Mouse (Mus musculus): Measurements from ENCODE around the gene Mettl1. TPM values are rescaled to one million over a fixed set of nuclear protein-coding genes. Genes with fewer than 3 reads are reported as not detected.
A peak's percentile ranks its signal among the peaks of the same experiment; 100 is the strongest.

Gene Mettl1
- polyA plus RNA-seq, 1 experiment from 2014 or later = 49.4 TPM

DNA sequence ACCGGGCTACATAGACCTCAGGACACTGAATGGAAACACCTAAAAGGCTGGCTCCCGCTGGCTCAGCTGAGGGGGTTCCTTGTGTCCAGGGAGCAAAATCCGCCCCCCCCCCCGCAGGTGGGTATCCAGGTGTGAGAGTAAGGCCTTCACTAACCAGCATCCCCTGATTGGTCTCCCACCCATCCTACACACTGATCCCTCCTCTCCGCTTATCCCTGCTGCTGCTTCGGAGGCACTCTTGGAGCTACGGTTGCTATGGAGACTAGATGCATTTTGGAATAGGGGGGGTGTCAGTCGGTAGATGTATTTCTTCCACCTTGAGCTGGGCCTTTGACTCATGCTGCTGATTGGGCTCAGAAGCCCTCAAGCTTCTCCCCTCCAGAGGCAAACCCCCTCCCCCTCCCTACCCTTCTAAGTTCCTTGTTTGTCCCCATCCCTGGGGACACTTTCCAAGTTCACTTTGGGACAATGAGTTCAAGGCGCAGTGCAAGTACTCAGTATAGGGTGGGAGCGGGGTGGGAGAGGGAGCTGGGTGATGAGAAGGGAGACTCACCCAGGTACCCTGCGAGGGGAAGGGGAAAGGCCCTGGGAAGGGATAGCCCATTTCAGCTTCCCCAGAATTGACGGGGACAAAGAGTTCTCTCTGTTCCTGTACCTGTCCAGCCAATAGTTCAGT is 36.9 kb downstream of the Mettl1 start:
- no peaks in the 10 kb centered on the region for H3K36me3 ChIP-seq (ENCODE audit: control insufficient read depth, insufficient read depth, low read length)
- no peak overlapping the region for H3K9ac ChIP-seq (ENCODE audit: low read length)
- ATAC-seq (ENCODE audit: insufficient read depth, low FRiP score) = no peak
- H3K27me3 ChIP-seq (ENCODE audit: control insufficient read depth, insufficient read depth, low read length) = peaks cover 70% of the 10 kb centered on the region
- H3K9me3 ChIP-seq (replicated peaks; ENCODE audit: control insufficient read depth, low read length) = no peaks in the 10 kb centered on the region
- peaks cover 27% of the 10 kb centered on the region for H3K4me1 ChIP-seq (ENCODE audit: control insufficient read depth, insufficient read depth, low read length)
- peak overlapping the region; percentile 53 for H3K4me3 ChIP-seq (replicated peaks; ENCODE audit: low read length)
- H3K27ac ChIP-seq (ENCODE audit: low read length) = no peak overlapping the region
- peak overlapping the region; percentile 89 for H3K4me2 ChIP-seq (ENCODE audit: low read depth, low read length)
- WGBS = 3% methylated on average over 12 of the region's 12 CpGs

GRCm38 (mm10) chr10:127078677-127079575 is 37.7 kb downstream of the Mettl1 start:
- peak; percentile 36; the same call in 1 of the 2 replicates for ATAC-seq (ENCODE audit: insufficient read depth, low FRiP score)
- under 1% methylated on average over 34 of the region's 49 CpGs for WGBS
- Histone ChIP-seq H3K4me1 (ENCODE audit: control insufficient read depth, insufficient read depth, low read length) (peaks cover 27% of the 10 kb centered on the region), H3K9ac (ENCODE audit: low read length) (peak overlapping the region; percentile 65), H3K36me3 (ENCODE audit: control insufficient read depth, insufficient read depth, low read length) (no peaks in the 10 kb centered on the region), H3K4me2 (ENCODE audit: low read depth, low read length) (peak overlapping the region; percentile 89), H3K9me3 (replicated peaks; ENCODE audit: control insufficient read depth, low read length) (no peaks in the 10 kb centered on the region), H3K27me3 (ENCODE audit: control insufficient read depth, insufficient read depth, low read length) (peaks cover 78% of the 10 kb centered on the region), H3K4me3 (replicated peaks; ENCODE audit: low read length) (peak overlapping the region; percentile 53), H3K27ac (ENCODE audit: low read length) (no peak overlapping the region)

- ATAC-seq (ENCODE audit: insufficient read depth, low FRiP score) = no peak
Measured at GRCm38 (mm10) chr10:127079665-127080391, 38.6 kb downstream of the Mettl1 start.

DNA sequence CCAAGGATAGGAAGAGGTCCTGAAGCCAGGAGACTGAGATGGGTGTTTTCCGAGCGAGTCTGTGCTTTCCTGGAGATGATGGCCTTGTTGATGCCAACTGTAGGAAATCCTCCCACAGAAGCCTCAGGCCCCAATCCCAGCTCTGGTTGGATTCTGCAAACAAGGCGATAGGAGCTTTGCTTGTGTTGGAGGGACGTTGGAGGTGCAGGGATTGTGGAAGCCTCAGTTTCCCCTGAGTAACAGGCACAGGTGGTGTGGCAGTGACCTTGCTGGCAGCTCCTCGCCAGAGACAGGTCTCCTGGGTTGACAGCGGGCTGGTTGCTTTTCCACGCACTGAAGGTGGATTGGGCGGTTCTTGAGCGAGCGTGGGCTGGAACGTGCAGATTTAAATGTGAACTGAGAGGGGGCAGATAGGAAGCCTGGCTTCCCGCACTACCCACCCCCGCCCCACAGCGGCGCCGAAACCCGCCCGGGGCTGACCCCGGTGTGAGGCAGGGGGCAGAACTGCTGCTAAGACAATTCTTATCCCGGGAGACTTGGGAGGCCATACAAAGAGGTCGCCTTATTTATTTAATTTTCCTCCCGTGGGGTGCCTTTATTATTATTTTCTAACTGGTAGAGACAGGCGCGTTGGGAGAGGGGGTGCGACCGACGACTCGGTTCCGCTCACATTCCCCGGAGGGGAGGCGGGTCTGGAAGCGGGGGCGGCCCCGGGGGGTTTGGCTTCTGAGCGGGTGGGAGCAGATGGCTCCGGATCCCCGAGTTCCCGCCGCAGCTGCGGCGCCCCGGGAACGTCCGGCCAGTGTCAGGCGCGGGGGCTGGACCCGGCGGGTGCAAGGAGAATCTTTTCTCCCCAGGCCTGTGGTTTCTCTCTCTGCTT is 39.9 kb downstream of the Mettl1 start:
- Histone ChIP-seq H3K27me3 (ENCODE audit: control insufficient read depth, insufficient read depth, low read length) (peaks cover 75% of the 10 kb centered on the region), H3K9ac (ENCODE audit: low read length) (peak overlapping the region; percentile 61), H3K4me1 (ENCODE audit: control insufficient read depth, insufficient read depth, low read length) (peaks cover 27% of the 10 kb centered on the region), H3K36me3 (ENCODE audit: control insufficient read depth, insufficient read depth, low read length) (no peaks in the 10 kb centered on the region), H3K4me3 (replicated peaks; ENCODE audit: low read length) (peak overlapping the region; percentile 32), H3K4me2 (ENCODE audit: low read depth, low read length) (peak overlapping the region; percentile 54), H3K9me3 (replicated peaks; ENCODE audit: control insufficient read depth, low read length) (no peaks in the 10 kb centered on the region), H3K27ac (ENCODE audit: low read length) (no peak overlapping the region)
- no peak for ATAC-seq (ENCODE audit: insufficient read depth, low FRiP score)
- 4% methylated on average over 48 of the region's 48 CpGs for WGBS

More at GRCm38 (mm10) chr10:127079665-127080391, 38.6 kb downstream of the Mettl1 start:
- 7% methylated on average over 69 of the region's 70 CpGs for WGBS
- peaks cover 27% of the 10 kb centered on the region for H3K4me1 ChIP-seq (ENCODE audit: control insufficient read depth, insufficient read depth, low read length)
- peak overlapping the region; percentile 53 for H3K4me3 ChIP-seq (replicated peaks; ENCODE audit: low read length)
- no peaks in the 10 kb centered on the region for H3K36me3 ChIP-seq (ENCODE audit: control insufficient read depth, insufficient read depth, low read length)
- peaks cover 80% of the 10 kb centered on the region for H3K27me3 ChIP-seq (ENCODE audit: control insufficient read depth, insufficient read depth, low read length)
- peak overlapping the region; percentile 65 for H3K9ac ChIP-seq (ENCODE audit: low read length)
- peak overlapping the region; percentile 89 for H3K4me2 ChIP-seq (ENCODE audit: low read depth, low read length)
- H3K9me3 ChIP-seq (replicated peaks; ENCODE audit: control insufficient read depth, low read length) = no peaks in the 10 kb centered on the region
- H3K27ac ChIP-seq (ENCODE audit: low read length) = no peak overlapping the region

DNA sequence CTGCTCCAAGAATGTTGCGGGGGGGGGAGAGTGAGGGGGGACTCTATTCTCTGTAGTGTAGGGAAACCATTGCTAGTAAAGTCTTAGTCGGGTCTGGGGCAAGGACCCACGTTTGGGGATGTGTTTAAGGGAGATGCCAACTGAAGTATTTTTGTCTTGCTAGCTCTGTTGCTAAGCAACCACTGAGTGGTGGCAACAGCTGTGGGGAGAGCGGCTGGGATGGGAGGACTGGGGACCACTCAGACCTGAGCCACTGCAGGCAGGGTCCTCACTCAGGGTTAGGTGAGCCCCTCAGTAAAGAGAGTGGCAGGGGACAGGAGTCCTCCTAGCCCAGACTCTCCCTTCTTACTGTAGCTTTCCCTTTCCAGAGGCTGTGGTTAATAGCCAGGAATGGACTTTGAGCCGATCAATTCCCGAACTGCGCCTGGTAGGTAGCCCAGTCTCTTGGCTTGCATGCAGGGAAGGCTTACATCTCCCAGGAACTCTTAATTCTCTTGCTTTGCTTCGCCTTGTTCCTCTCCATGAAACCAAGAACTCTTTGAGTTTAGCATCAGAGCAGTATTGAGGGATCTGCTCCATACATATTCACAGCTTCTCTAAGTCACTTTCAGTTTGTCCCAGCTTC is 40.9 kb downstream of the Mettl1 start:
- Histone ChIP-seq H3K27me3 (ENCODE audit: control insufficient read depth, insufficient read depth, low read length) (peaks cover 65% of the 10 kb centered on the region), H3K36me3 (ENCODE audit: control insufficient read depth, insufficient read depth, low read length) (no peaks in the 10 kb centered on the region), H3K9me3 (replicated peaks; ENCODE audit: control insufficient read depth, low read length) (no peaks in the 10 kb centered on the region), H3K4me3 (replicated peaks; ENCODE audit: low read length) (no peak overlapping the region), H3K4me1 (ENCODE audit: control insufficient read depth, insufficient read depth, low read length) (peaks cover 27% of the 10 kb centered on the region), H3K9ac (ENCODE audit: low read length) (no peak overlapping the region), H3K27ac (ENCODE audit: low read length) (no peak overlapping the region), H3K4me2 (ENCODE audit: low read depth, low read length) (no peak overlapping the region)
- WGBS = 35% methylated on average over 8 of the region's 8 CpGs
- ATAC-seq (ENCODE audit: insufficient read depth, low FRiP score) = no peak

- H3K9ac ChIP-seq (ENCODE audit: low read length) = no peak overlapping the region
- WGBS = 32% methylated on average over 8 of the region's 8 CpGs
- H3K27ac ChIP-seq (ENCODE audit: low read length) = no peak overlapping the region
- H3K9me3 ChIP-seq (replicated peaks; ENCODE audit: control insufficient read depth, low read length) = no peaks in the 10 kb centered on the region
- ATAC-seq (ENCODE audit: insufficient read depth, low FRiP score) = no peak
- H3K4me2 ChIP-seq (ENCODE audit: low read depth, low read length) = no peak overlapping the region
- no peak overlapping the region for H3K4me3 ChIP-seq (replicated peaks; ENCODE audit: low read length)
- no peaks in the 10 kb centered on the region for H3K36me3 ChIP-seq (ENCODE audit: control insufficient read depth, insufficient read depth, low read length)
- H3K27me3 ChIP-seq (ENCODE audit: control insufficient read depth, insufficient read depth, low read length) = peaks cover 57% of the 10 kb centered on the region
- peaks cover 27% of the 10 kb centered on the region for H3K4me1 ChIP-seq (ENCODE audit: control insufficient read depth, insufficient read depth, low read length)
Measured at GRCm38 (mm10) chr10:127083292-127083914, 42.2 kb downstream of the Mettl1 start.

GRCm38 (mm10) chr10:127083915-127084306 is 42.7 kb downstream of the Mettl1 start:
- WGBS = 31% methylated on average over 5 of the region's 5 CpGs
- H3K27me3 ChIP-seq (ENCODE audit: control insufficient read depth, insufficient read depth, low read length) = peaks cover 52% of the 10 kb centered on the region
- H3K36me3 ChIP-seq (ENCODE audit: control insufficient read depth, insufficient read depth, low read length) = no peaks in the 10 kb centered on the region
- no peak overlapping the region for H3K27ac ChIP-seq (ENCODE audit: low read length)
- H3K4me3 ChIP-seq (replicated peaks; ENCODE audit: low read length) = no peak overlapping the region
- no peak for ATAC-seq (ENCODE audit: insufficient read depth, low FRiP score)
- H3K4me2 ChIP-seq (ENCODE audit: low read depth, low read length) = no peak overlapping the region
- H3K9me3 ChIP-seq (replicated peaks; ENCODE audit: control insufficient read depth, low read length) = no peaks in the 10 kb centered on the region
- H3K4me1 ChIP-seq (ENCODE audit: control insufficient read depth, insufficient read depth, low read length) = peaks cover 25% of the 10 kb centered on the region
- no peak overlapping the region for H3K9ac ChIP-seq (ENCODE audit: low read length)

GRCm38 (mm10) chr10:127085052-127085451 is 43.8 kb downstream of the Mettl1 start:
- H3K36me3 ChIP-seq (ENCODE audit: control insufficient read depth, insufficient read depth, low read length) = no peaks in the 10 kb centered on the region
- no peak overlapping the region for H3K4me3 ChIP-seq (replicated peaks; ENCODE audit: low read length)
- no peak for ATAC-seq (ENCODE audit: insufficient read depth, low FRiP score)
- H3K4me1 ChIP-seq (ENCODE audit: control insufficient read depth, insufficient read depth, low read length) = peaks cover 14% of the 10 kb centered on the region
- H3K27me3 ChIP-seq (ENCODE audit: control insufficient read depth, insufficient read depth, low read length) = peaks cover 51% of the 10 kb centered on the region
- no peak overlapping the region for H3K9ac ChIP-seq (ENCODE audit: low read length)
- H3K27ac ChIP-seq (ENCODE audit: low read length) = no peak overlapping the region
- WGBS = 79% methylated on average over 9 of the region's 9 CpGs
- H3K9me3 ChIP-seq (replicated peaks; ENCODE audit: control insufficient read depth, low read length) = no peaks in the 10 kb centered on the region
- H3K4me2 ChIP-seq (ENCODE audit: low read depth, low read length) = no peak overlapping the region

Data from stomach, embryonic 16.5 days (tissue).